Mouse (Mus musculus): ENCODE results near the gene Triap1. TPM values are rescaled to one million over a fixed set of nuclear protein-coding genes. Genes with fewer than 3 reads are reported as not detected.
A peak's percentile ranks its signal among the peaks of the same experiment; 100 is the strongest.
"Not testable (repeated sequence)": the region's sequence is repeated elsewhere in the genome, so short reads cannot be mapped to it uniquely, and the experiment has no call there.

Triap1 gene
- total and polyA plus RNA-seq, 3 experiments: 59.2 to 63.2 TPM; not detected in 1

GRCm38 (mm10) chr5:115302190-115302589, 38.8 kb upstream of the Triap1 start:
- not testable (repeated sequence) for H3K27ac ChIP-seq (ENCODE audit: control insufficient read depth, low read depth, low read length); H3K4me3 ChIP-seq (ENCODE audit: control insufficient read depth in 1 of 2, insufficient read depth in 1 of 2, low read depth in 2 of 2, low read length in 2 of 2); H3K9me3 ChIP-seq (replicated peaks; ENCODE audit: insufficient read depth, low read length); DNase-seq (ENCODE audit: low read depth, low spot score); H3K27me3 ChIP-seq (ENCODE audit: control insufficient read depth in 1 of 2, insufficient read depth in 2 of 2, low read length in 2 of 2); H3K9ac ChIP-seq (ENCODE audit: control insufficient read depth, low read depth, low read length, poor library complexity, severe bottlenecking)
- Histone ChIP-seq H3K79me2 (ENCODE audit: control insufficient read depth, insufficient read depth, low read length, poor library complexity) (peaks cover 20% of the 10 kb centered on the region), H3K4me1 (ENCODE audit: control insufficient read depth in 1 of 2, insufficient read depth in 2 of 2, low read length in 2 of 2) (peaks cover 0 to 11% of the 10 kb centered on the region in 2 experiments; a peak in 2 of 4 replicates), H3K36me3 (ENCODE audit: control insufficient read depth in 1 of 2, insufficient read depth in 2 of 2, low read length in 2 of 2) (peaks cover 10 to 13% of the 10 kb centered on the region in 2 experiments)
- TF ChIP-seq ZNF384 (IDR thresholded peaks at IDR 0.05; ENCODE audit: low read depth, low read length): peak; percentile 83

GRCm38 (mm10) chr5:115312354-115312753, 28.7 kb upstream of the Triap1 start:
- TF ChIP-seq MAX (IDR thresholded peaks at IDR 0.05; ENCODE audit: low read length): no peak
- TF ChIP-seq USF2 (IDR thresholded peaks at IDR 0.05; ENCODE audit: borderline replicate concordance in 1 of 2, insufficient read depth in 1 of 2, low read depth in 1 of 2, low read length in 2 of 2): no peak
- no peak for TF ChIP-seq MYC (IDR thresholded peaks at IDR 0.05; ENCODE audit: low read depth, low read length)
- TF ChIP-seq EP300 (IDR thresholded peaks at IDR 0.05; ENCODE audit: low read depth in 1 of 2, low read length in 2 of 2): peak in 1 of 2 experiments; percentile 7; a peak in 1 of 4 replicates
- no peak for TF ChIP-seq UBTF (IDR thresholded peaks at IDR 0.05; ENCODE audit: borderline replicate concordance, insufficient read depth, low read depth, low read length)
- TF ChIP-seq TBP (IDR thresholded peaks at IDR 0.05; ENCODE audit: low read depth, low read length): peak; percentile 10
- TF ChIP-seq ETS1 (IDR thresholded peaks at IDR 0.05; ENCODE audit: low read depth, low read length): no peak
- TF ChIP-seq NELFE (IDR thresholded peaks at IDR 0.05; ENCODE audit: low read depth, low read length): no peak
- TF ChIP-seq NRF1 (IDR thresholded peaks at IDR 0.05; ENCODE audit: insufficient read depth, low read depth, low read length, poor library complexity, severe bottlenecking): no peak
- no peak for TF ChIP-seq ZMIZ1 (IDR thresholded peaks at IDR 0.05; ENCODE audit: low read depth, low read length)
- TF ChIP-seq GABPA (IDR thresholded peaks at IDR 0.05; ENCODE audit: low read depth, low read length): no peak
- TF ChIP-seq RCOR1 (IDR thresholded peaks at IDR 0.05; ENCODE audit: low read depth, low read length): no peak
- TF ChIP-seq ZC3H11A (IDR thresholded peaks at IDR 0.05; ENCODE audit: low read depth, low read length): no peak
- TF ChIP-seq JUND (IDR thresholded peaks at IDR 0.05; ENCODE audit: low read depth, low read length): no peak
- no peak for TF ChIP-seq POLR2AphosphoS2 (IDR thresholded peaks at IDR 0.05; ENCODE audit: low read length)
- no peak for TF ChIP-seq MEF2A (IDR thresholded peaks at IDR 0.05; ENCODE audit: extremely low read depth, insufficient replicate concordance, low read depth, low read length, poor library complexity, severe bottlenecking)
- TF ChIP-seq POLR2AphosphoS5 (IDR thresholded peaks at IDR 0.05; ENCODE audit: borderline replicate concordance, low read depth, low read length): no peak
- peak; percentile 60; the same call in 1 of the 2 replicates for TF ChIP-seq GATA1 (IDR thresholded peaks at IDR 0.05; ENCODE audit: low read depth, low read length)
- no peak for TF ChIP-seq SIN3A (IDR thresholded peaks at IDR 0.05; ENCODE audit: low read length)
- Histone ChIP-seq H3K9me3 (replicated peaks; ENCODE audit: insufficient read depth, low read length) (no peaks in the 10 kb centered on the region), H3K27me3 (ENCODE audit: control insufficient read depth in 1 of 2, insufficient read depth in 2 of 2, low read length in 2 of 2) (no peaks in the 10 kb centered on the region), H3K79me2 (ENCODE audit: control insufficient read depth, insufficient read depth, low read length, poor library complexity) (no peaks in the 10 kb centered on the region), H3K4me3 (ENCODE audit: control insufficient read depth in 1 of 2, insufficient read depth in 1 of 2, low read depth in 2 of 2, low read length in 2 of 2) (peak overlapping the region; percentile 28 to 40), H3K36me3 (ENCODE audit: control insufficient read depth in 1 of 2, insufficient read depth in 2 of 2, low read length in 2 of 2) (peaks cover 0 to 26% of the 10 kb centered on the region in 2 experiments; a peak in 2 of 4 replicates), H3K27ac (ENCODE audit: control insufficient read depth, low read depth, low read length) (peak overlapping the region; percentile 97), H3K4me1 (ENCODE audit: control insufficient read depth in 1 of 2, insufficient read depth in 2 of 2, low read length in 2 of 2) (peaks cover 6 to 30% of the 10 kb centered on the region in 2 experiments), H3K9ac (ENCODE audit: control insufficient read depth, low read depth, low read length, poor library complexity, severe bottlenecking) (peak overlapping the region; percentile 65)
- DNase-seq (ENCODE audit: low read depth, low spot score): no peak
